Mouse (Mus musculus): ENCODE measurements at regions not wholly inside any gene's neighbourhood (a gene's known extent, or its start where the extent isn't known, plus 50 kb on each side); places are given as distances from the start of the nearest gene placed in this dataset.
A peak's percentile ranks its signal among the peaks of the same experiment; 100 is the strongest.
"Not testable (repeated sequence)": the region's sequence is repeated elsewhere in the genome, so short reads cannot be mapped to it uniquely, and the experiment has no call there.

- no peak for DNase-seq (ENCODE audit: low spot score)
Measured at GRCm38 (mm10) chr16:73652976-73653690, 758.5 kb downstream of the Robo2 start.

- peak; percentile 37 for DNase-seq (ENCODE audit: low spot score)
Measured at GRCm38 (mm10) chr16:73647201-73647782, 764.3 kb downstream of the Robo2 start.

- DNase-seq (ENCODE audit: low spot score), result no peak
Measured at GRCm38 (mm10) chr16:73613017-73613416, 798.6 kb downstream of the Robo2 start.

- DNase-seq (ENCODE audit: low spot score), result no peak
Measured at GRCm38 (mm10) chr16:73591421-73591820, 820.2 kb downstream of the Robo2 start.

- no peak for DNase-seq (ENCODE audit: low spot score)
Measured at GRCm38 (mm10) chr16:73561216-73561615, 850.4 kb downstream of the Robo2 start.

GRCm38 (mm10) chr16:73556940-73557339 is 854.7 kb downstream of the Robo2 start:
- DNase-seq (ENCODE audit: low spot score), result no peak

GRCm38 (mm10) chr16:73543651-73544050 is 868.0 kb downstream of the Robo2 start:
- DNase-seq (ENCODE audit: low spot score), result no peak

- DNase-seq (ENCODE audit: low spot score), result no peak
Measured at GRCm38 (mm10) chr16:73538040-73538439, 873.6 kb downstream of the Robo2 start.

- DNase-seq (ENCODE audit: low spot score), result no peak
Measured at GRCm38 (mm10) chr16:73537541-73537940, 874.1 kb downstream of the Robo2 start.

GRCm38 (mm10) chr16:73530191-73530590 is 881.4 kb downstream of the Robo2 start:
- peak; percentile 43 for DNase-seq (ENCODE audit: low spot score)

GRCm38 (mm10) chr16:73522931-73523330 is 888.7 kb downstream of the Robo2 start:
- not testable (repeated sequence) for DNase-seq (ENCODE audit: low spot score)

GRCm38 (mm10) chr16:73504759-73505158 is 906.9 kb downstream of the Robo2 start:
- no peak for DNase-seq (ENCODE audit: low spot score)

- DNase-seq (ENCODE audit: low spot score), result no peak
Measured at GRCm38 (mm10) chr16:73498636-73499208, 912.9 kb downstream of the Robo2 start.

GRCm38 (mm10) chr16:73483214-73483856 is 928.3 kb downstream of the Robo2 start:
- no peak for DNase-seq (ENCODE audit: low spot score)

GRCm38 (mm10) chr16:73482176-73482575 is 929.4 kb downstream of the Robo2 start:
- no peak for DNase-seq (ENCODE audit: low spot score)

- DNase-seq (ENCODE audit: low spot score), result no peak
Measured at GRCm38 (mm10) chr16:73473502-73473901, 938.1 kb downstream of the Robo2 start.

GRCm38 (mm10) chr16:73471547-73471946 is 940.1 kb downstream of the Robo2 start:
- peak; percentile 92 for DNase-seq (ENCODE audit: low spot score)

GRCm38 (mm10) chr16:73470535-73470934 is 941.1 kb downstream of the Robo2 start:
- DNase-seq (ENCODE audit: low spot score), result no peak

GRCm38 (mm10) chr16:73466296-73466695 is 945.3 kb downstream of the Robo2 start:
- no peak for DNase-seq (ENCODE audit: low spot score)

- no peak for DNase-seq (ENCODE audit: low spot score)
Measured at GRCm38 (mm10) chr16:73462516-73462915, 949.1 kb downstream of the Robo2 start.

- DNase-seq (ENCODE audit: low spot score), result no peak
Measured at GRCm38 (mm10) chr16:73450634-73451245, 960.9 kb downstream of the Robo2 start.

- no peak for DNase-seq (ENCODE audit: low spot score)
Measured at GRCm38 (mm10) chr16:73449836-73450235, 961.8 kb downstream of the Robo2 start.

All from testis, postnatal 10 days (tissue).